Mouse (Mus musculus) E14TG2a.4 (cell line): ENCODE data around the gene Ephx3.

Experiments used
- CTCF ChIP-seq: conservative IDR thresholded peaks from 2 replicates; pipeline ENCODE4 v1.5.1; 2014; ENCODE audit warnings: low read length
- NANOG ChIP-seq: IDR thresholded peaks from 2 replicates; pipeline ENCODE4 v1.6.1; 2014; ENCODE audit warnings: borderline replicate concordance, low read length, mixed read lengths
- POU5F1 ChIP-seq: IDR thresholded peaks from 2 replicates; pipeline ENCODE4 v1.6.1; 2014; ENCODE audit warnings: low read length, borderline replicate concordance

DNA sequence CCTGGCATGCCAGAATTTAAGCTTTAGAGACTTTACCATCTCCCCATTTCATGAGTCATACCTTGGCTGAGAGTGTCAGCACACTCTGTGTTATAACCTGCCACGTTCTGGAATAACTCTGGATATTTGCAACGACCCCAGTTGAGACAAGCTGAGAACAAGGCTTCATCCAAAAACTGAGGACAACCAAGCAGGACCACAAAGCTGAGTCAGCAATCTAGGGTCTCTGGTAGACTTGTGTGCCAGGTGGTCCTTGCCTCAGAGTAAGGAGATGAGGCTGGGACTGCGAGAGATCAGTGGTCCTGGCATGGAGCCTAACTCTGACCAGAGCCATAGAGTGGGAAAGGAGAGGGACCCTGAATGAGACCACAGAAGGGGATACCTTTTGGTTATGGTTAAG is 13.6 kb upstream of the Ephx3 start:
- TF ChIP-seq CTCF (no peak), NANOG (no peak), POU5F1 (no peak)
